Mouse (Mus musculus): Measurements from ENCODE around the gene Spaca3.

DNA sequence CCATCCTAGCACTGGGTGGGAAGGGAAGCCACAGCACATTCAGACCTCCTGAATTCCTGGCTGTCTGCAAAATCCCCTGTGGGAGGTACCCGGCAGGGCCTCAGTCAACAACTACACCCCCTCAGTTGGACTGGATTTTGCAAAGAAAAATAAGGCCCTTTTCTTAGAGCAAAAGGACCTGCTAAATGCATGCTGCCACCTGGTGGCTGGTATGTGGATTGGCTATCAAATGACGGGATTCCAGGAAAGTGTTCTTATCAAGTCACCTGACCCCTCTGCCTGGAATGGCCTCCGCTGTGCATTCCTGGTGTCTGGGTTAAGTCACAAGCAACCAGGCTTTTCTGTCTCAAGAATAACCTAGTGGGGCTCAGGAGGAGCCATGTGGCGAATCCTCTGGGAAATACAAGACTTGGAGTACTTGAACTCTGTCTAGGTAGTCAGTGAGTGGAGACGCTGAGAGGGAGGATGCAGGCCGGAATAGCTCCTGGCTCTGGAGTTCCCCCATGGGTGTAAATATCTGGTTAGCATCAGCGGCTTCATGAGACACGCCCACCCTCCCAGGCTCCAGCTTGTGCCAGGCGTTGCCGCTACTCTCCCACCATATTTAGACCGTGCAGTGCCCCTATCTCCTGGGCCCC, 40.0 kb upstream of the Spaca3 start:
- TF ChIP-seq USF1 (IDR thresholded peaks at IDR 0.05; ENCODE audit: low read depth, low read length), result peak; percentile 38
- no peak for TF ChIP-seq UBTF (IDR thresholded peaks at IDR 0.05; ENCODE audit: low read depth, low read length)
- TF ChIP-seq CTCF (conservative IDR thresholded peaks at IDR 0.05 in 1 of 2, IDR thresholded peaks at IDR 0.05 in 1 of 2; ENCODE audit: low read depth in 2 of 2, low read length in 2 of 2), result peak; percentile 94 to 95
- TF ChIP-seq ETS1 (conservative IDR thresholded peaks at IDR 0.05; ENCODE audit: low read depth, low read length), result no peak
- TF ChIP-seq CHD2 (IDR thresholded peaks at IDR 0.05; ENCODE audit: low read length), result no peak
- no peak for TF ChIP-seq GABPA (IDR thresholded peaks at IDR 0.05; ENCODE audit: insufficient replicate concordance, low read depth, low read length)
- no peak for TF ChIP-seq EP300 (IDR thresholded peaks at IDR 0.05; ENCODE audit: low read length)
- no peak for TF ChIP-seq ZKSCAN1 (IDR thresholded peaks at IDR 0.05; ENCODE audit: borderline replicate concordance, low read depth, low read length)
- no peak; the same call in 1 of the 2 replicates for TF ChIP-seq USF2 (conservative IDR thresholded peaks at IDR 0.05; ENCODE audit: low read depth, low read length)
- no peak for TF ChIP-seq POLR2A (IDR thresholded peaks at IDR 0.05; ENCODE audit: low read depth, low read length)
- no peak for TF ChIP-seq MAFK (IDR thresholded peaks at IDR 0.05; ENCODE audit: insufficient replicate concordance, low read length)

All from CH12.LX (cell line).